Mouse (Mus musculus) spleen, adult 2 months (tissue): ENCODE measurements at regions not wholly inside any gene's neighbourhood (a gene's known extent, or its start where the extent isn't known, plus 50 kb on each side); places are given as distances from the start of the nearest gene placed in this dataset.

Experiments
- CTCF ChIP-seq: fragments of 200-500 bp; IDR thresholded peaks from 2 replicates; pipeline ENCODE4 v1.5.1; 2011; ENCODE audit warnings: mild to moderate bottlenecking, inconsistent platforms; ENCODE audit not compliant: insufficient read depth, insufficient read length, insufficient replicate concordance; ENCODE audit errors: extremely low read depth
- POLR2A ChIP-seq: fragments of 200-500 bp; IDR thresholded peaks from 2 replicates; pipeline ENCODE4 v1.6.1; 2011; ENCODE audit warnings: low read depth, low read length, inconsistent platforms

DNA sequence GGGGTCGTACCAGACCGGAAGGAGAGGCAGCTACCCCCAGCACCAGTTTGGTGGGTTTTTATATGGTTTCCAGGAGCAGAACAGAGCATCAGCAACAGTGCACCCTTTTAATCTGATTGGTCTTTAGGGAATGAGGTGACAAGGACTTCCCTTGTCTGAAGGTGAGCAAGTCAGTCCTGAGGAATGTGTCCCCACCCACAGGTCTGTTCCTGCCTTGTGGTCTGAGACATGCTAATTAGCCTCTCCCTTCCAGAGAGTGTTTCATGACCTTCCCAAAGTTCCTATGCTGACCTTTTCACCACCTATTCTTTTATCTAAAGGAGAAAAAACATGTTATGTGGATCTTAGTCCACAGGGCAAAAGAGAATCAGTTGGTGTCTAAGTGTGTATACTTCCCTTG, 107.9 kb downstream of the Car2 start:
- TF ChIP-seq POLR2A (no peak), CTCF (no peak)
